Mouse (Mus musculus) B cell, adult 2 months (primary cell): ENCODE measurements around the gene Ccnd3.

Source experiments
- DNase-seq, 2 experiments: peaks; one replicate each; pipeline ENCODE4 v3.0.0; 2022

The Ccnd3 gene

DNA sequence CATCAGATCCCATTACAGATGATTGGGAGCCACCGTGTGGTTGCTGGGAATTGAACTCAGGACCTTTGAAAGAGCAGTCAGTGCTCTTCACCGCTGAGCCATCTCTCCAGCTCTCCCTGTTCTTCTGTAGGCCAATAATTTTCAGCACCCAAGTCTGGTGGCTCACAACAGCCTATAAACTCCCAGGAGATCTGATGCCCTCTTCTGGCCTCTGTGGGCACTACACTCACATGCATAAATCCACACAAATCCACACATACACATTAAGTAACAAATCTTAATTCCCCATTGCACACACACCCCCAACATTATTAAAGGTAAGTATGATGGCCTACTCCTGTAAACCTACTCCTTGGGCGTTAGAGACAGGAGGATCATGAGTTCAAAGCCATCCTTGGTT, 11.4 kb downstream of the Ccnd3 start:
- DNase-seq: peak; percentile 51 to 54

DNA sequence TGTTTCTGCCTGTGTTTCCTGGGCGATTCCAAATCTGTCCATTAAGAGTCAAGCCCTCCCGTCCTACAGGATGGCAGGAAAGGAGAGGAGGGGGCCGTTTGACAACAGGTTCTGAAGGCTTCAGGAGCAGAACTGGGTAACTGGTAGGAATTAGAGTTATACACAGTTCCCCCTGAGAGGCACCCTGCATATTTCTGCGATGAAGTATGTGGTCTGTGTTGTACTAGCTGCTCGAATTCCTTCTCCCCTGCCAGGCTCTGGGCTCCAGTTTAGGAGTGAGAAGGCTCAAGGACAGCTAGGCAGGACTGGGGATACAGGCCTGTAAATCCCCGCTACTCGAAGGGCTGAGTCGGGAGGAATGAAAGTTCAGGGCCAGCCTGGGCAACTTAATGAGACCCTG, 13.4 kb downstream of the Ccnd3 start:
- no peak for DNase-seq

DNA sequence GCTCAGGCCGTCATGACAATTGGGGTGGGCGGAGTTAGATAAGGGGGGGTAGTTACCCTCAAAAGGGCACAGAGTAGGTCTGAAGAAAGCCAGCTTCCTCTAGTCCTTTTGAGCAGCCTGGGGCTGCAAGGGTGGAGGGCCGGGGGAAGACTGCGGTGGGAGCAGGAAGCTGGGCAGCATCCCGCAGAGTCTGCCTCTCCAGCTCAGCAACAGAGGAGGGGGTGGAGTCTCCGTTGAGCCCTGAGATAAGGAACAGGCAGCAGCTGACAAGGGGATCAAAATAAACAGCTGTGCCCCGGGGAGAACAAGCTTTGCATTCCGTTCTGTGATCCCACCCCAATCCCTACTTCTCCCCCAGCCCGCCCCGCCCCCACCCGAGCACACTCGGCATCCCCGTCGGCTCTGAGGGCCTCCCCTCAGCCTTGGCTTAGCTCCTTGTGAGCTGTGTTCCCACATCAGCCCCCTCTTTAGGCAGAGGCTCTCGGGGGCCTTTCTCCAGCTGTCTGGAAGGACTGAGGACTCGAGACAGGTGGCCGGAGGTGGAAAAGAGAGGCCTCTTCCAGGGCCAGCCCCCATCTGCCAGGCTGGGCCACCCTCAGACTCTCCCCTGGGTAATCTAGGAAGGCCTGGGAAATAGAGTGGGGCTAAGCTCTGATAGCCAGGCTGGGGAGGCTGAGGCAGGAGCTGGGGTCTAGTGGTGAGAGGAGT, 16.9 kb downstream of the Ccnd3 start:
- DNase-seq: peak; percentile 66 to 72

DNA sequence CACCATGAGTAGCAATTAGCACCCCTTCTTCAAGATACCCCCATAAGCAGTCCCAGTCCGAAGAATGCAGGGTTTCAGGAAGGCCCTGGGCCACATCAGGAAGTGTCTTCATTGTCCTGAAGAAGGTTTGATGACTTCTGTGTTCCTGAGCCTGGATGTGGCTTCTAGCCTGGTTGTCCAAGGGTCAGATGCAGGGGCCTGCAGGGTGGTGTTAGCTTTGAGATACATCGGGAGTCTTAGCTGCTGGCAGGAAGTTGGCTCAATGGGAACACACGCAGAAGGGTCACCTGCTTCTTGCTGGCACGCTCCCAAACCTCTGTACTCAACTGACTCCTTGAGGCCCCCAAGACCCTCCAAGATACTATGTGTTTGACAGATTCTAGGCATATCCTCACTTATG, 17.7 kb downstream of the Ccnd3 start:
- DNase-seq: no peak

DNA sequence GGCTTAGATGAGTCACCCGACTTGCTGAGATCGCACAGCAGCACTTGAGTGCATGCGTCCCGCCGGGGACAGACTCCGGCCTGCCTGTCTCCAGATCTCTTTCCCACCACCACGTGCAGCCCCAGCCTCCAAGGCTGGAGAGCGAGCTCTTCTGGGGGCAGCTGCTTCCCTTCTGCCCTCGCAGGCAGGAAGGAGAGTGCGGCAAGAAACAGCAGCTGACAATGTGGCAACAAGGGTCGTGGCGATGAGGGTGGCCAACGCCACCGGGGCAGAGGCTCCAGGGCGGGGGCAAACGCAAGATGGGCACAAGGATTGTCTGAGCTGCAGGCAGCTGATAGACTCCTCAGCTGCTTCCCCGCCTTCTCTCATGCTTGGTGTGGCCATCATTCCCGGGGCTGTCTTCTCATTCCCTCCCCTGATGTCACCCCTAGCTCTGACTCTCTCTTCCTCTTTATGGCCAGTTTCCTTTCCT, 18.4 kb downstream of the Ccnd3 start:
- DNase-seq: no peak

DNA sequence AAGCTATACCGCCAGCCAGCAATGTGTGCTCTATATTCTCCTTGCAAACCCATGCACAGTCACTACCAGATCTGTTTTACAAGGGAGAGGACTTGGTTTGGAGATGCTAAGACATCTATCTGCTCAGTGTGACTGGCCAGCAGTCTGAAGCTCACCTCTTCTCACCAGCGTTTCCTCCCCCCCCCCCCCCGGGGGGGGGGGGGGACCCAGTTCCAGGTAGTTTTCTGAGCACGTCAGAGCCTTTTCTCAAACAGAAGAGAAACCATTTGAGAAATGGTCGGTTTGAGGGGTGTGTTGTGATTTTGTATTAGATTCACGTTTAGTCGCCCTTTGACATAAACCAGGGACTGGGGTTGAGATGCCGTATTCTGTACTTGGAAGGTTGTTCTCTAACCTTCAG, 19.2 kb downstream of the Ccnd3 start:
- no peak for DNase-seq

DNA sequence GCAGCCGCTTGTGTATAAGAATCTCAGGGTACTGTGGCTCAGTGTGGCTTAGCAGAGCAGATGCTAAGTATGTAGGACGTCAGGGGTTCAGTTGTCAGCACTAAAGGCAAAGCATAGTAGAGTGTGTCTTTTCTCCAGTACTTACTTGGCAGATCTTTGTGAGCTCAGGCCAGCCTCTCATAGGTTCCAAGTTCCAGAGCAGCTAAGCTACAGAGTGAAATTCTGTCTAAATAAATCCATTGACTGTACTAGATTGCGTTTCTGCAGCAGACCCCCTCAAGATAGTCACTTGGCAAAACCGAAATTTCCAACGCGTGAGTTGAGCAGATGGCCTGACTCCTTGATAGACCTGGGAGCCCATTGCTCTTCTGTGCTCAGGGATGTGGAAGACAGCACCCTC, 20.1 kb downstream of the Ccnd3 start:
- no peak for DNase-seq

DNA sequence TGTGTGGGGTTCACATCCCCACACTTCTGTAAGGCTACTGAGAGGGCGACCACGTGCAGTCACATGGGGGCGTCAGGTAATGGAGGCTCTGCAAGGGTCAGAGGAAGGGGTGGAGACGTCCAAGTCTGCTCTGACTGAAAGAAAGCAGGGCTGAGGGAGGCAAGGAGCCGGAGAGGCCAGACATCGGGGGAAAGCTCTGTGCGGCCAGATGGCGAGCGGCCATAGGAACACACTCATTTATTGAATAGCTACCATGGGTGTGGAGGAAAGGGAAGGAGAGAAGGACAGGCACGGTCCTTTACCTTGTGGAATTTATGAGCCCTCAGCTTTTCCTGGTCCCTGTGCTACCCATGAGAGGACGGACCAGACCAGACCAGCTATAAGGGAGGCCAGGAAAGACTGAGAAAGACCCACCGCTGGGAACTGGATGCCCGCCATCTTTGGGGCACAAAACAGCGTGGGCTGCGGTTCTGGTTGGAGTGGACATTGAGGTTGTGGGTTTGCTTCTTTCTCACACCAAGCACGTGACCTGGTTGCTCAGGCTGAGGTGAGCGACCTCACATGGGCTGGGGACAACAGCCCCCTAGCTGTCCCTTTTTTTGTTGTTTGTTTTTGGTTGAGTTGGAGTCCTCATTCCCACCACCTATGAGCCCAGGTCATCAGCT, 22.1 kb downstream of the Ccnd3 start:
- DNase-seq: no peak

DNA sequence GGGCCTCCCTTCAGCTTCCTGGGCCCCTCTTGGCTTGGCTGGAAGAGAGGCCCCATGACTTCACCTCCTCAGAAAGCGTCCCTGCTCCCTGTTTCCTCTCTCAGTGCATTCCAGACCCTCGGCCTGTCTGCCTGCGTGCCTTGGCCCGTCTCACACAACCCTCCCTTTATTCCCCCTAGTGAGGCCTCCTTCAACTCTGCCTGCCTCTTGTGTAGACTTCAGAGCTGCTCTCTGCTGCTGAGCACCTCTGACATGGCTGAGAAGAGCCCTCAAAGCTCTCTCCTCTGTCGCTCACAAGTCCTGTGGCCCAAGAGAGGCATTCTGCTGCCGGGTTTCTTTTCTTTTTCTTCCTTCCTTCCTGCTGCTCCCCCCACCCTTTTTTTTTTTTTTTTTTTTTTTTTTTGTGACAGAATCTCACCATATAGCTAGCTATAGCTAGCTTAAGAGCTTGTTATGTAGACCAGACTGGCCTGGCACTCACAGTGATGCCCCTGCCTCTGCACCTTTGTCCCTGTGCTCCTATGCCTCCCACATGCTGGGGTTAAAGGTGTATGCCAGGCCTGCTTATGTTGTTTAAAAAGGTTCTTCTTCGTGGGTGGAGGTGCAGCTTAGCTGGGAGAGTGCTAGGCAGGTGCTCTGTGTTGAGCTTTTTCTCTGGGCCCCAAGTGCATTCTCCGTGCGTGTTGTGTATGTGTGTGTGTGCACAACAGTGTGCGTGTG, 22.9 kb downstream of the Ccnd3 start:
- no peak for DNase-seq

DNA sequence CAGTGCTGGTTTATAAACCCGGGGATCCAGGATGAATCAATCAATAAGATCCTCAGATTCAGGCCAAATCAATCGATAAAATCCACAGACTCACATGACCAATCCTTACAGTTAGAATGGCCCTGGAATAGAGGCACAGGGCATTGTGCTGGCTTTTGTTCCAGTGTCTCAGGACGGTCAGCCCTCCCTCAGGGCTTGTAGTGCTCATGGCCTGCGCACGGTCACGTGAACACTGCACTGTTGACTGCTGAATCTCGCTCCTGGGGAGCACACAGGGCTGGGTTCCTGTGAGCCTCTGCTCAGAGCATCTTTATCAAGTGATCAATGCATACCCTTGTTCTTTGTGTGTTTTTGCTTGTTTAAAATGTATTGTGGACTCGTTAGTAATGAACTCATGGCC, 24.1 kb downstream of the Ccnd3 start:
- DNase-seq: no peak

DNA sequence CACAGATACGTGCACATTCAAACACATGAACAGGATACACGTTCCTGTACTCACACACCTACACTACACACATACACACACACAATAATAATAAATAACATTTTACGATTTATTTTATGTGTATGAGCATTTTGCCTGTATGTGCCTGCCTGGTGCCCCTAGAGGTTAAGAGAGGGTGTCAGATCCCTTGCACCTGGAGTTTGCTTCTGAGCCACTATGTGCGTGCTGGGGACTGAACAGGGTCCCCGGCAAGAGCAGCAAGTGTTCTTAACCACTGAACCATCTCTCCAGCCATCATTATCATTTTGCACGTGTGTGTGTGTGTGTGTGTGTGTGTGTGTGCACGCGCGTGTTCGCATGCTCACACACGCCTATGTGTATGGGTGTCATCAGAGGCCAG, 24.7 kb downstream of the Ccnd3 start:
- no peak for DNase-seq

DNA sequence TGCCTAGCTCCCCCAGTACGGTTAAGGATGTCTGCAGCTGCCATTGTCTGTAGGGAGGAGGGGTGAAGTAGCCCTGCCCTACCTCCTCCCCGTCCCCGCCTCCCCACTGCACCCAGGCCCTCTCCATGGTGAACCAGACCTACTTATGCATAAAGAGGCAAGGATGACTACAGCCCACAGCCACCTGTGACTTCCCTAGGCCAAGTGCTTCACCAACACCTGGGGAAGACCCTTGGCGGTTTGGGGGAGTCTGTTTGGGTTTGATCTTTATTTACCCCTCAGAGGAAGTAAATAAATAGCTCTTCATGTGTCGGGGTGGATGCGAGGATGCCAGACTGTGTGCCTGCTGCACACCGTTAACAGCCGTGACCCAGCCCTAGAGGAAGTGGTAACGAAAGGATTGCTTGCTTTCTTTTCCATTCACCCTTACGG, 26.6 kb downstream of the Ccnd3 start:
- peak; percentile 60 to 71 for DNase-seq

DNA sequence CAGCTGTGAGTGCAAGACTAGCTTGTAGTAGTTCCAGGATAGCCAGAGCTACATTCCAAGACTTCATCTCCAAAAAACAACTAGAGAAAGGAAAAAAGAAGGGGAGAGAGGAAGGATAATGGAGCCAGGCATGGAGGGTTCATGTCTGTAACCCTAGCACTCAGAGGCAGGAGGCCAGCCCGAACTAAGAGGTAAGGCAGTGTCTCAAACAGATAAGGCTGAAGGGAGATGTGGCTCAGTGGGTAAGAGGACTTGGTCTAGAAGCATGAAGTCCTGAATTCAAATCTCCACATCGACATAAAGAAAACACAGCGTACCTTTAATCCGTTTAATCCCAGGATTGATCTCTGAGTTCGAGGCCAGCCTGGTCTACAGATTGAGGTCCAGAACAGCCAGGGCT, 27.5 kb downstream of the Ccnd3 start:
- no peak for DNase-seq

DNA sequence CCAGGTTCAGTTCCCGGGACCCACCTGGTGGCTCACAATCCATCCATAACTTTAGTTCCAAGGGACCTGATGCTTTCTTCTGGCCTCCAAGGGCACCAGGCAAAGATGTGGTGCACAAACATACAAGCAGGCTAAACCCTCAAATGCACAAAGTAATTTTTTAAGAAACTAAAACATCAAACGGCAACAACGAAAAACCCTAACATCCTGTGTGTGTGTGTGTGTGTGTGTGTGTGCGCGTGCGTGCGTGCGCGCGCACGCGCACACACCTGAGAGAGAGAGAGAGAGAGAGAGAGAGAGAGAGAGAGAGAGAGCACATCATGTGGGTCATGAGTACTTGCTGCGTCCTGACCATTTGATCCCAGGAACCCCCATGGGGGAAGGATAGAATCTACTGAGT, 28.8 kb downstream of the Ccnd3 start:
- DNase-seq: no peak

DNA sequence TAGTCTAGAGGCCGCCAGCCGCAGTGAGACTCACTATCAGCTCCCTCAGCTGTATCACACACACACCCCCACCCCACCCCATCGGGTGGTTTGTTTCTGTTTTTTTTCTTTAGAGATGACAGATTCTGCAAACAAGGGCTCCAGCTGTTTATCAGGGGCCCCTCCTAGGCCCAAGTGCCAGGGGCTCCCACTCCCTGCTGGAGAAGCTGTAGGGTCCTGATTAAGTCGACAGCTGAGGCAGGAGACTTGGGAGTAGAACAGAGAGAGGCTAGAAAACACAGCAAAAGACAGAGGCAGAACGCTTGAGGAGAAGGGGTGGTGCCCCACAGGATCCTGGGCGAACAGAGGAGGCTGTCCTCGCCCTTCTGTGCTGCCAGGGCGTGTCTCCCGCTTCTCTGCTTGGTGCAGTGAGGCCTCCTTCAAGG, 31.0 kb downstream of the Ccnd3 start:
- DNase-seq: no peak

DNA sequence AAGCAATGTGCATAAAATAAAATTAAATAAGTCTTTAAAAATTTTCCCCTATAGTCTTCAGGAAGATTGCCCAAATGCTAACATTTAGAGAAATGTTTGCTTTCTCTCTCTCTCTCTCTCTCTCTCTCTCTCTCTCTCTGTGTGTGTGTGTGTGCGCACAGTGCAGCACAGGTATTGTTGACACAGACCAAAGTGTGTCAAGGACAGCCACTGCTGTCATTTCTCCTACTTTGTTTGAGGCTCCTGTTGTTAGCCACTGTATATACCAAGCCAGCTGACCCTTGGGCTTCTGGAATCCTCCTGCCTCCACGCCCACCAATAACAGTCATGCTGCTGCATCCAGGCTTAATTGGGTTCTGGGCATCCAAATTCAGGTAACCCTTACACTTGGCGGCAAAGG, 33.2 kb downstream of the Ccnd3 start:
- DNase-seq: no peak

DNA sequence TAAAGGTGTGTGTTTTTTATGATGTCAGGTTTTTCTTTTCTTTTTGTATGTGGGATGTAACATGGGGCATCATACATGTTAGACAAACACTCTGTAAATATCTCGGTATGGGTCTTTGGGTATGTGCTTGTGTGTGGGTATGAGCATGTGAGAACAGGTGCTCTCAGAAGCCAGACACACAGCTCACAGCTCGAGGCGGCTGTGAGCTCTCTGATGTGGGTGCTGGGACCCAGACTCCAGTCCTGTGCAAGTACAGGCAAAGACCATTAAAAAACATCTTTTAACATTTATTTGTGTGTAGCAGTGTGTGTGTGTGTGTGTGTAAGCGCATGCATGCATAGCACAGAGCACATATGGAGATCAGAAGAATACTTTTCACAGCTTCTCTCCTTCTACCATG, 34.3 kb downstream of the Ccnd3 start:
- DNase-seq: no peak

DNA sequence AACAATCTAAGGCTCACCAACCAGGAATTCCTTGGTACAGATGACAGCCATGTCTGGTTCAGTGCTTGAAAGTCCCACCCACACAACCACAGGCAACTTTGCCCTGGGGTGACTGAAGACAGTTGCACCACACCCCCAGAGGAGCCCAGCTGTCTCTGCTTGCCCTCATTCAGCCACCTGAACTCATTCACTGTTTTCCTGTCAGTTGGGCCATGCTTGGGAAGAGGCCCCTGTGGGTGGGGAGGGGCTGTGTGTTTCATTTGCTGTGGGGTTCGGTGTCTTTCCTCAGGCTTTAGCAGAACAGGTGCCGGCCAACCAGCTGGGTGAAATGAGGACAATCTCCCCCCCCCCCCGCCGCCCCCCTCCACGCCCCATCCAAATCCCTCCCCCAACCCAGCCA, 37.2 kb downstream of the Ccnd3 start:
- DNase-seq: peak in 1 of 2 experiments; percentile 21

DNA sequence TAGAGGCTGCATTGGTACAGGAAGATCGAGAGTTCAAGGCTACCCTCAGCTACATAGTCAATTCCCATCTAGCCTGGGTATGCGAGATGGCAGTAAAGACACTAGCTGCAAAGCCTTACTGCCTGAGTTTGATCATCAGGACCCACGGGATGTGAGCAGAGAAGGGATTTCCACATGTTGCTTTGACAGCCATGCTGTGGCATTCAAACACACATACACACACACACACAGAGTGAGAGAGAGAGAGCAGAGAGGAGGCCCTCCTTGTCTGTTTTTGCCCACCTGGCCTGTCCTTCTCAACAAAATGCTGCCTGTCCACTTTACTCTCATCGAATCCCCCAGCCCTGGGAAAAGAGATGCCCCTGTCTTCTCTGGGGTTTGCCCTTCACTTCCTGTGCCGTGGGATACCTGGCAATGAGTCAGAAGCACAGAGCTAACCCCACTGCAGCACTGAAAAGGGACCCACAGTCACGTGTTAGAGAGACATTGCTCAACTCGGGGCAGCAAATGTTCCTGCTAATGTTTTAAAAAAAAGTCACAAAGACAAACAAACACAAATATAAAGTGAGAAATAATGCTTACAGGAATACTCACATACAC, 38.3 kb downstream of the Ccnd3 start:
- no peak for DNase-seq

DNA sequence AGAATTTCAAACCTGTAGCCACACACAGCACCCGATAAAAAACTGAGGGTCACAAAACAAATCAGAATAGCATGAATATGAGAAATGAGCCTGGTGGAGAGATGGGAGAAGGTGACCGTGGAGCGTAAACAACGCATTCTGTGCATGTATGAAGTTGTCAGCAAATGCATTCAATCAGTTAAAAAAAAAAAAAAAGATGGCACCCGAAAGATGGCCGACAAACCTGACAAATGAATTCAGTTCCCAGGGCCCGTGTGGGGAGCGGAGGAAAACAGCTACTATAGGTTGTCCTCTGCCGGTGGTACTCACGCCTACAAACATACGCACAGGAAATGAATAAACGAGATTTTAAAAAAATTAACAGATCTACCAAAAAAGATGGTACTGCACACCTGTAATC, 40.3 kb downstream of the Ccnd3 start:
- DNase-seq: no peak

DNA sequence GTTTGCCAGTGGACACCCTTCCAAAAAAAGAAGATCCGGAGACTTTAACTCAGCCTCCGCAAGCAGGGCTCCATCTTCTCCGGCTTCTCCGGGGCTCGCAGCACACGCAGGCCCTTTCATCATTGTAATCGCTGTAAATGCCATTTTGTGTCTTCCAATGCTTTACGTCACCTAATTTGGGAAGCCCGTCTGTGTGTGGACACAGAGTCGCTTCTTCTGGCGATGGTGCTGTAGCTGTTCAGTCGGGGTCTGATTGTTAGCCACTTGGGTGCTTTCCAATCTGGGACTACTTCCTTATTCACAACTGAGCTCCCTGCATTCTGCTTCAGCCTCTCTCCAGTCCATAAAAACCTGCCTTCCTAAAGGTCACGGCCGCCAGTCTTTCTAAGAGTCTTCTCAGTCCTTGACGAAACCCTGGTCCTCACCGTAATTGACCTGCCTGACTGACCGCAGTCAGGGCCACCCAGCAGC, 41.0 kb downstream of the Ccnd3 start:
- no peak for DNase-seq

DNA sequence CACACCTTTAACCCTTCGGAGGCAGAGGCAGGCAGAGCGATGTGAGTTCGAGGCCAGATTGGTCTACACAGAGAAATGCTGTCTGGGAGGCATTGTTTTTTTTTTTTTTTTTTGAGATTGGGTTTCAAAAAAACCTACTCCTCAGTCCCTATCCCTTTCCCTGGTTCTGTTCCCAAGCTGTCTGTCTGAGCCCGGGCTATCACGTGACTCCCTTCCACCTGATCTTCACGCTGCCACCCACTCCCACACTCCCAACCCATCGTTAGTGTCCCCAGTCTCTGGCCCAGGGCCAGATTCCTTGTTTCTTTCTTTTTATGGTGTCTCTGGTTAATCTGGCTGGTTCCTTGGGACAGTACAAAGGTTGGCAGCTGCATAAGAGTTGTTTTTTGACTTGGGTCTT, 46.2 kb downstream of the Ccnd3 start:
- no peak for DNase-seq

DNA sequence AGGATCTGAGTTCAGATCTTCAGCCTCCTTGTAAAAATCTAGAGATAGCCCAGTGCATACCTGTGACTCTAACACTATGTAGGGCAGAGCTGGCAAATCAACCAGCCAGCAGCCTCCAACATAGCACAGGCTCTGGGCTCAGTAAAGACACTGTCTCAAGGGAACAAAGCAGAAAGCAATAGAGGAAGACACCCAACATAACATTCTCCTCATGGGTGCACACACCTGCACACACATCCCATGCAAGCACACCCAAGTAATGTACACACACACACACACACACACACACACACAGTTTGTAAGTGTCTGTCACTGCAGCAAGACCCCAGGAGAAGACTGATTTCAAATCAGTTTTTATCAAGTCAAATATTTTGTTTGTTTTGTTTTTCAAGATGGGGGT, 48.1 kb downstream of the Ccnd3 start:
- DNase-seq: peak; percentile 24 to 31

DNA sequence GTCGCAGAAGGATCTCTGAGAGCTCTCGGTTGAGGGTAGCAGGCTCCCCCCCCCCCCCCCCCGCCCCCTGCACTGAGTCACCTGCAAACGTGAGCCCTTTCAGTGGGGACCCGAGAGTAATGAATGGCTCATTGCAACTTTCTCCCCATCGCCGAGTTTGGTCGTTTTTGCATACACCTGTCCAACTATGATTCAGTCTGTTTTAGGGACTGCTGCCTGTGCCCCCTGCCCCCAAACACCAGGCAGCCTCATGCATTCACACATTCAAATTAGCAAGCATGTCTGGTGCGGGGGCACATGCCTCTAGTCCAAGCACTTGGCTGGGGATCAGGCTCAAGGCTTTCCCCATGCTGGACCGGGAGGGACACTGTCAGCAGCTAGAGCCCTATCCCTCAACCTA, 49.8 kb downstream of the Ccnd3 start:
- DNase-seq: peak; percentile 15 to 20
